ENCODE assay signal across 14 mouse cellular contexts in genomic region chr2:181312435-181312834, GRCm38 (mm10). TPM values are rescaled to one million over a fixed set of nuclear protein-coding genes. Genes with fewer than 3 reads are reported as not detected.
DNase-seq lines count a peak whose midpoint lies in the region; ATAC-seq lines count a peak whose summit lies in the region.
"Had no signal": no experiment of that assay in that cellular context is flagged by ENCODE, and none has a peak within 500 bp of the region (broad histone marks: within the 10 kb centered on the region; RNA-seq: fewer than 3 reads in every experiment).

No protein-coding gene starts in this region.

- peaks cover 17% of the 10 kb centered on the region for H3K36me3 ChIP-seq in forebrain, embryonic 12.5 days (replicated peaks)
- peaks cover 12% of the 10 kb centered on the region for H3K36me3 ChIP-seq in hindbrain, embryonic 15.5 days
- H3K36me3 ChIP-seq in neural tube, embryonic 12.5 days = peaks cover 15% of the 10 kb centered on the region

- no peak for ATAC-seq in forebrain, embryonic 12.5 days (ENCODE audit: low FRiP score)
- no peak for ATAC-seq in hindbrain, embryonic 15.5 days (ENCODE audit: low FRiP score, low read depth)
- ATAC-seq in neural tube, embryonic 12.5 days (ENCODE audit: low FRiP score, low read depth) = no peak

- peak; percentile 55 for DNase-seq in cerebellum, adult 9-10 months
- no peak for DNase-seq in cerebellum, postnatal 14 days
- no peak for DNase-seq in ovary, postnatal 14 days (ENCODE audit: low spot score)
- DNase-seq in kidney, postnatal 36 days = no peak
- no peak for DNase-seq in adrenal gland, postnatal 10 days
- DNase-seq: adrenal gland, postnatal 25 days; gastrocnemius, postnatal 36 days; kidney, adult 18-20 months; lung, postnatal 10 days had no signal

- H3K9me3 ChIP-seq in forebrain, embryonic 12.5 days = no peaks in the 10 kb centered on the region
- no peaks in the 10 kb centered on the region for H3K9me3 ChIP-seq in hindbrain, embryonic 15.5 days
- H3K9me3 ChIP-seq in neural tube, embryonic 12.5 days = no peaks in the 10 kb centered on the region

- no peak overlapping the region for H3K27ac ChIP-seq in forebrain, embryonic 12.5 days
- peak overlapping the region; percentile 92; the same call in 1 of the 2 replicates for H3K27ac ChIP-seq in hindbrain, embryonic 15.5 days (replicated peaks)
- H3K27ac ChIP-seq in neural tube, embryonic 12.5 days = no peak overlapping the region

- peaks cover 55% of the 10 kb centered on the region for H3K27me3 ChIP-seq in forebrain, embryonic 12.5 days
- H3K27me3 ChIP-seq in hindbrain, embryonic 15.5 days = no peaks in the 10 kb centered on the region; the same call in 1 of the 2 replicates
- peaks cover 31% of the 10 kb centered on the region for H3K27me3 ChIP-seq in neural tube, embryonic 12.5 days (replicated peaks)

- H3K9ac ChIP-seq in forebrain, embryonic 12.5 days = peak overlapping the region; percentile 87
- peak overlapping the region; percentile 99 for H3K9ac ChIP-seq in hindbrain, embryonic 15.5 days
- peak overlapping the region; percentile 77 for H3K9ac ChIP-seq in neural tube, embryonic 12.5 days

- H3K4me1 ChIP-seq in forebrain, embryonic 12.5 days = peaks cover 25% of the 10 kb centered on the region
- H3K4me1 ChIP-seq in hindbrain, embryonic 15.5 days (replicated peaks) = peaks cover 33% of the 10 kb centered on the region
- H3K4me1 ChIP-seq in neural tube, embryonic 12.5 days = peaks cover 13% of the 10 kb centered on the region; the same call in 1 of the 2 replicates

- H3K4me3 ChIP-seq in forebrain, embryonic 12.5 days (replicated peaks) = peak overlapping the region; percentile 70
- peak overlapping the region; percentile 95 for H3K4me3 ChIP-seq in hindbrain, embryonic 15.5 days
- H3K4me3 ChIP-seq in neural tube, embryonic 12.5 days = peak overlapping the region; percentile 67

- peak overlapping the region; percentile 77 for H3K4me2 ChIP-seq in forebrain, embryonic 12.5 days
- peak overlapping the region; percentile 75 for H3K4me2 ChIP-seq in hindbrain, embryonic 15.5 days
- peak overlapping the region; percentile 63 for H3K4me2 ChIP-seq in neural tube, embryonic 12.5 days (replicated peaks)

- WGBS in forebrain, embryonic 12.5 days = 84% methylated on average over 3 of the region's 3 CpGs
- 44% methylated on average over 3 of the region's 3 CpGs for WGBS in hindbrain, embryonic 15.5 days
- 66% methylated on average over 3 of the region's 3 CpGs for WGBS in neural tube, embryonic 12.5 days

RNA-seq across cellular contexts. Expression of gene Stmn3, which starts 1.9 kb away (rescaled TPM):
- polyA plus RNA-seq in forebrain, embryonic 12.5 days (2016; fragmentation: Nextera tagmentation; extraction: Ambion mirVana) = 360 and 385 TPM in 2 replicates
- polyA plus RNA-seq in hindbrain, embryonic 15.5 days (2015; fragmentation: Nextera tagmentation; extraction: Ambion mirVana) = 1,559 and 1,575 TPM in 2 replicates
- polyA plus RNA-seq in neural tube, embryonic 12.5 days (2016; fragmentation: Nextera tagmentation; extraction: Ambion mirVana) = 649 and 671 TPM in 2 replicates
- 10 to 100 TPM; 19.1 to 35.7 TPM for total RNA-seq in adrenal gland, postnatal 10 days (2021)
- polyA plus RNA-seq: spleen, adult 2 months; testis, adult 2 months had no signal

RNA-seq across cellular contexts. Expression of gene Rtel1, which starts 7.1 kb away (rescaled TPM):
- polyA plus RNA-seq in forebrain, embryonic 12.5 days (2016; fragmentation: Nextera tagmentation; extraction: Ambion mirVana) = 59.1 and 67.3 TPM in 2 replicates
- polyA plus RNA-seq in hindbrain, embryonic 15.5 days (2015; fragmentation: Nextera tagmentation; extraction: Ambion mirVana) = 40.6 and 44.4 TPM in 2 replicates
- 41.1 and 49.0 TPM in 2 replicates for polyA plus RNA-seq in neural tube, embryonic 12.5 days (2016; fragmentation: Nextera tagmentation; extraction: Ambion mirVana)
- total RNA-seq in adrenal gland, postnatal 10 days (2021) = 10 to 100 TPM; 33.0 to 50.3 TPM

RNA-seq across cellular contexts. Expression of gene Gmeb2, which starts 24.6 kb away (rescaled TPM):
- polyA plus RNA-seq in forebrain, embryonic 12.5 days (2016; fragmentation: Nextera tagmentation; extraction: Ambion mirVana) = 22.3 and 24.2 TPM in 2 replicates
- 14.9 and 15.1 TPM in 2 replicates for polyA plus RNA-seq in hindbrain, embryonic 15.5 days (2015; fragmentation: Nextera tagmentation; extraction: Ambion mirVana)
- polyA plus RNA-seq in neural tube, embryonic 12.5 days (2016; fragmentation: Nextera tagmentation; extraction: Ambion mirVana) = 20.6 and 21.4 TPM in 2 replicates
- total RNA-seq in adrenal gland, postnatal 10 days (2021) = 10 to 100 TPM; 18.1 to 20.7 TPM

RNA-seq across cellular contexts. Expression of gene Zgpat, which starts 52.3 kb away (rescaled TPM):
- polyA plus RNA-seq in forebrain, embryonic 12.5 days (2016; fragmentation: Nextera tagmentation; extraction: Ambion mirVana) = 62.4 and 69.5 TPM in 2 replicates
- 77.0 and 84.9 TPM in 2 replicates for polyA plus RNA-seq in hindbrain, embryonic 15.5 days (2015; fragmentation: Nextera tagmentation; extraction: Ambion mirVana)
- polyA plus RNA-seq in neural tube, embryonic 12.5 days (2016; fragmentation: Nextera tagmentation; extraction: Ambion mirVana) = 69.8 and 74.4 TPM in 2 replicates
- 10 to 100 TPM; 26.1 to 37.0 TPM for total RNA-seq in adrenal gland, postnatal 10 days (2021)

RNA-seq across cellular contexts. Expression of gene Arfrp1, which starts 52.8 kb away (rescaled TPM):
- 83.6 and 86.4 TPM in 2 replicates for polyA plus RNA-seq in forebrain, embryonic 12.5 days (2016; fragmentation: Nextera tagmentation; extraction: Ambion mirVana)
- 81.2 and 82.7 TPM in 2 replicates for polyA plus RNA-seq in hindbrain, embryonic 15.5 days (2015; fragmentation: Nextera tagmentation; extraction: Ambion mirVana)
- 79.6 and 82.7 TPM in 2 replicates for polyA plus RNA-seq in neural tube, embryonic 12.5 days (2016; fragmentation: Nextera tagmentation; extraction: Ambion mirVana)
- 10 to 100 TPM; 37.9 to 48.2 TPM for total RNA-seq in adrenal gland, postnatal 10 days (2021)
